Mouse (Mus musculus) CH12.LX (cell line): ENCODE measurements around the gene Abhd6.

Experiments
- CTCF ChIP-seq, 2 experiments: IDR thresholded peaks in 1 of 2; conservative IDR thresholded peaks in 1 of 2; 2 replicates each; pipeline ENCODE4 v1.5.1; 2011 to 2012; ENCODE audit warnings: low read depth in 2 of 2, low read length in 2 of 2, improper control_type of control experiment in 1 of 2, inconsistent platforms in 1 of 2, mild to moderate bottlenecking in 1 of 2, moderate library complexity in 1 of 2
- EP300 ChIP-seq: IDR thresholded peaks from 2 replicates; pipeline ENCODE4 v1.6.1; 2011; ENCODE audit warnings: low read length, improper control_type of control experiment
- ETS1 ChIP-seq: conservative IDR thresholded peaks from 2 replicates; pipeline ENCODE4 v1.6.1; 2012; ENCODE audit warnings: low read depth, mild to moderate bottlenecking, inconsistent platforms, low read length, improper control_type of control experiment, moderate library complexity
- JUND ChIP-seq: conservative IDR thresholded peaks from 2 replicates; pipeline ENCODE4 v1.6.1; 2011; ENCODE audit warnings: low read depth, low read length, improper control_type of control experiment
- KAT2A ChIP-seq: IDR thresholded peaks from 2 replicates; pipeline ENCODE4 v1.6.1; 2012; ENCODE audit warnings: low read length, improper control_type of control experiment, inconsistent platforms; ENCODE audit not compliant: insufficient replicate concordance
- MAZ ChIP-seq: IDR thresholded peaks from 2 replicates; pipeline ENCODE4 v1.6.1; 2012; ENCODE audit warnings: low read depth, mild to moderate bottlenecking, inconsistent platforms, low read length, improper control_type of control experiment, moderate library complexity
- MEF2A ChIP-seq: IDR thresholded peaks from 2 replicates; pipeline ENCODE4 v1.6.1; 2014; ENCODE audit warnings: low read depth, mild to moderate bottlenecking, inconsistent platforms, low read length, improper control_type of control experiment, borderline replicate concordance
- NRF1 ChIP-seq: IDR thresholded peaks from 2 replicates; pipeline ENCODE4 v1.6.1; 2014; ENCODE audit warnings: low read depth, mild to moderate bottlenecking, inconsistent platforms, low read length, improper control_type of control experiment, moderate library complexity
- POLR2A ChIP-seq: IDR thresholded peaks from 2 replicates; pipeline ENCODE4 v1.6.1; 2011; ENCODE audit warnings: low read depth, mild to moderate bottlenecking, improper control_type of control experiment, low read length
- TCF12 ChIP-seq: IDR thresholded peaks from 2 replicates; pipeline ENCODE4 v1.6.1; 2014; ENCODE audit warnings: low read depth, mild to moderate bottlenecking, inconsistent platforms, low read length, improper control_type of control experiment
- UBTF ChIP-seq: IDR thresholded peaks from 2 replicates; pipeline ENCODE4 v1.6.1; 2012; ENCODE audit warnings: low read depth, mild to moderate bottlenecking, inconsistent platforms, low read length, improper control_type of control experiment, moderate library complexity
- ZC3H11A ChIP-seq: IDR thresholded peaks from 2 replicates; pipeline ENCODE4 v1.6.1; 2012; ENCODE audit warnings: low read depth, mild to moderate bottlenecking, inconsistent platforms, low read length, improper control_type of control experiment
- ZMIZ1 ChIP-seq: IDR thresholded peaks from 2 replicates; pipeline ENCODE4 v1.6.1; 2012; ENCODE audit warnings: low read depth, mild to moderate bottlenecking, inconsistent platforms, low read length, improper control_type of control experiment

- no peak for TF ChIP-seq NRF1
- TF ChIP-seq CTCF (conservative IDR thresholded peaks at IDR 0.05 in 1 of 2, IDR thresholded peaks at IDR 0.05 in 1 of 2; ENCODE audit: low read depth in 2 of 2, low read length in 2 of 2), result no peak
- TF ChIP-seq JUND, result no peak
- no peak for TF ChIP-seq UBTF
- TF ChIP-seq ETS1, result no peak
- TF ChIP-seq ZC3H11A, result no peak
- no peak for TF ChIP-seq MAZ
- no peak for TF ChIP-seq TCF12
- TF ChIP-seq KAT2A, result no peak
- no peak for TF ChIP-seq EP300
- TF ChIP-seq MEF2A, result no peak
- no peak for TF ChIP-seq POLR2A
- TF ChIP-seq ZMIZ1, result no peak
Observed at GRCm38 (mm10) chr14:8003727-8004670, 1.3 kb downstream of the Abhd6 start.
